Mouse (Mus musculus) testis, adult 10 weeks (tissue): ENCODE measurements around the gene Gpr63. TPM values are rescaled to one million over a fixed set of nuclear protein-coding genes. Genes with fewer than 3 reads are reported as not detected.

Experiments
- polyA plus RNA-seq: library from polyadenylated mRNA; stranded (reverse); fragments of 350-450 nt; fragmentation: Illumina TruSeq; extraction: RNeasy Lipid Tissue Mini Kit (QIAGEN cat#74804); gene quantifications from one replicate; pipeline ENCODE4 v1.2.3, GENCODE M21; 2014; ENCODE audit warnings: low read depth, low replicate concordance

The Gpr63 gene
- polyA plus RNA-seq = 0.11 TPM

GRCm38 (mm10) chr4:24966299-24966991 lies at the start of gene Gpr63:
Gene Gpr63 (plus strand): TSS chr4:24966407.

Other genes starting within 250 kb of the Gpr63 start
- gene Klhl32, start 115.3 kb upstream of the Gpr63 start, polyA plus RNA-seq = 7.2 TPM
- gene Ndufaf4, start 68.3 kb upstream of the Gpr63 start, polyA plus RNA-seq = 14.5 TPM